ENCODE assay signal across 19 mouse cellular contexts in genomic region chr15:60641770-60642169, GRCm38 (mm10).
"Had no signal": no experiment of that assay in that cellular context is flagged by ENCODE, and none has a peak within 500 bp of the region (broad histone marks: within the 10 kb centered on the region; RNA-seq: fewer than 3 reads in every experiment).

No protein-coding gene starts in this region.

- H3K36me3 ChIP-seq: liver, embryonic 13.5 days; midbrain, embryonic 10.5 days; midbrain, embryonic 13.5 days; neural tube, embryonic 13.5 days had no signal

- H3K4me3 ChIP-seq: left cerebral cortex, adult 2 months; liver, embryonic 13.5 days; megakaryocyte, embryonic 14.5 days; midbrain, embryonic 10.5 days; midbrain, embryonic 13.5 days; myocyte; neural tube, embryonic 13.5 days had no signal

- DNase-seq: layer of hippocampus, postnatal 36 days; liver, embryonic 13.5 days; lung, adult 2 months; lung, postnatal 14 days; right cerebral cortex, adult 18-20 months; right cerebral cortex, postnatal 14 days; right cerebral cortex, postnatal 4 days; thymus, adult 2 months; thymus, postnatal 14 days; thymus, postnatal 4 days had no signal

- H3K27ac ChIP-seq: left cerebral cortex, adult 2 months; liver, embryonic 13.5 days; midbrain, embryonic 10.5 days; midbrain, embryonic 13.5 days; neural tube, embryonic 13.5 days; stomach, postnatal 0 days had no signal

- ATAC-seq: intestine, embryonic 16.5 days; midbrain, embryonic 13.5 days; midbrain, embryonic 16.5 days had no signal

- H3K4me1 ChIP-seq: liver, embryonic 13.5 days; megakaryocyte, embryonic 14.5 days; midbrain, embryonic 10.5 days; midbrain, embryonic 13.5 days; neural tube, embryonic 13.5 days had no signal

- H3K27me3 ChIP-seq: liver, embryonic 13.5 days; megakaryocyte, embryonic 14.5 days; midbrain, embryonic 13.5 days; neural tube, embryonic 13.5 days had no signal
